Mouse (Mus musculus) embryo, embryonic 10 days (tissue): ENCODE data around the gene Plekho2.

ENCODE experiments used
- DNase-seq: peaks from one replicate; pipeline ENCODE4 v3.0.0-alpha.2; 2015; ENCODE audit warnings: low spot score

The Plekho2 gene

DNA sequence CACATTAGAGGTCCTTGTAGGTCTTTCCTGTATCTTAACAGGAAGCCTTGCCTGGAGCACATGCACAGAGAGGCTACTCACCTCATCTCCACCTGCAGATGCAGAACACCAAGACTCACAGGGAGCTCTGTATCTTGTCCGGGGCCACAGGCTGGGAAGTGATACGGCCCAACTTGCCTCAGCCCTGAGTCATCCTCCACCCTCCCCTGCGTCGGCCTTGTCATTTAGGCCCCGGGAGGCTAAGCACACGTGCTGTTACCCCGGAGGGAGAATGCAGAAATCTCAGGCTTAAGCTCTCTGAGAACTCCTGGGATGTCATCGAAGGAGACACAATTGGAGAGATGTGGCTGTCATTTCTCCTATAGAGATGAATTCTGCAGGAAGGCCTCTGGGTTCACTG is 50.2 kb downstream of the Plekho2 start:
- no peak for DNase-seq

DNA sequence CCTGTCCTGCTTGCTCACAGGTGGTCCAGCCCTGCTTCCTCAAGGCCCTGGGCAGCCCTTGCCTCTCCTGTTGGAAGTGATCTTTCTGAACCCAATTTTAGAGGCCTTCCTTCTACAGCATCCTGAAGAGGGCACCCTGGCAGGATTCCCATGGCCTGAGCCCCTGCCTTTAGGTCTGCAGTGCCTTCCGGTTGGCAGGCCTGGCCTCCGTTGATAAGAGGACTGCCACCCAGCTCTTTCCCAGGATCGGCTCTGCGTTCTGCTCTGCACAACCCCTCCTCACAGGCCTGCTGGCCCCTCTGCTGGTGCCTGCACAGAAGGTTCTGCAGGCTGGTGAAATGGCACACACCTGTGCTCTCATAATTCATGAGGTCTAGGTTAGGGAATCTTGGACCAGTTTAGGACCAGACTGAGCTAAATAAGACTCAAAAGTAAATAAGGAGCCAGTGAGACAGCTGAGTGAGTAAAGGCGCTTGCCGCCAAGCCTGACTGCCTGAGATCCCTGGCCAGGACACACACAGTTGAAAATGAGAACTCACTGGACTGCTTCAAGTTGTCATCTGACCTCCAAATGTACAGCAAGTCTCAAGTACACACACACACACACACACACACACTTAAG is 51.3 kb downstream of the Plekho2 start:
- no peak for DNase-seq

GRCm38 (mm10) chr9:65525445-65526195 is 54.2 kb downstream of the Plekho2 start:
- DNase-seq, result no peak

GRCm38 (mm10) chr9:65523611-65524364 is 56.1 kb downstream of the Plekho2 start:
- peak; percentile 95 for DNase-seq

DNA sequence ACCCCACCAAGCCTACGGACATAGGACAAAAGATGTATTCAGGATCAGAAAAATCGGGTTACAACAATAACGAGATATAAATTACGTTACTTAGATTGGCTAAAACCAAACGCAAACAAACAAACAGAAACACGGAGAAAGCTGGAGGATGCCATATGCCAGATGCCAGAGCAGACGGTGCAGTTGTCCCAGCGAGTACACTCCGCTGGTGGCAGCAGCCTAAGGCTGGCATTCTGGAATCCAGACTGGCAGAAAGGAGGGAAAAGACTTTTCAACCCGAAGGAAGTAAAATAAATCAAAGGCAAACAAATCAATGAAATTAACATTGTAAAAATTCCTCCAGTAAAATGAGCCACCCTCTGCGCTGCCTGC is 59.3 kb downstream of the Plekho2 start:
- DNase-seq, result no peak

DNA sequence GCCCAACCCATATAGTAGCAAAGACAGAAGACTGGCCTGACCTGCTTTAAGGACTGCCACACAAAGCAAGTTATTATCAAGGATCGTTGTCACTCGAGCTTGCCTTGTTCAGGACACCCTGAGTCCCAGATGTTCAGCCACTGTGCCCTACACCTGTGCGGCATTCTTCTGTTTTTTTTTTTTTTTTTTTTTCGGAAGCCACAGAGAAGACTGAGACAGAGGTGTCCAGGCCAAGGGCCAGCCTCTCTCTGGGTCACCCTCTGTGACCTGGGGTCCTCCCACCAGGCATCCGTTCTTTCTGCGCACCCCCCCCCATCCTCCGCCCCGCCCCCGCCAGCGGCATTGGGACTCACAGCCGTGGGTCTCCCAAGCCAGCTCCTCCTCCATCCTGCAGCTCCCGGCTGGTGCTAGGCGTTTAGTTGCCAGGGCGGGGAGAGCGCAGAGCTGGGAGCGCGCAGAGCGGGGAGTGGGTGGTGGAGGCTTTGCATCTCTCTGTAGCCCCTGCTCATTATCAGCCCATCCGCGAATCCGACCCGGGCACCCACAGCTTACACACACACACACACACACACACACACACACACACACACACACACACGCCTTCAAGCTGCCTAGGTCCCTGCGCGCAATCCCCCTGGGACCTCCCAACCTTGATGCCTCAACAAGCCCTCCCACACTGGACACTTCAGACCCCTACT is 59.9 kb downstream of the Plekho2 start, which contains the start of gene Ankdd1a:
Gene Ankdd1a (minus strand): TSS at position 387 of the 698 bp plus-strand sequence.
- peak; percentile 52 for DNase-seq

GRCm38 (mm10) chr9:65514851-65515261 is 65.0 kb downstream of the Plekho2 start:
- no peak for DNase-seq

DNA sequence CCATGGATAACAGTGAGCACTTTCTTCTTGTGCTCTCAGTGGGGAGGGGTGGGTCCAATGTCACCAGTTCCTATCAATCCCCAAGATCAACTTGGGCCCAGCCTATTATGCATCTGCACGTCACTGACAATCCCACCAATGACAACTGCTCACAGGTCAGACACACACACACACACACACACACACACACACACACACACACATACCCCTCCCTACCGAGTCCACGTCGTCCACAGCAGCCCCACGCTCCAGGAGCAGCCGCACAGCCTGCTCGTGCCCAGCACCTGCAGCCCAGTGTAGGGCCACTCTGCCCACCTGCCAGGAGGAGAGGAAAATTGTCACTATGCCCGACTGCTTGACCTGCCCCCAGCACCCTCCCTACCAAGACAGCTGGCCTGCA is 65.4 kb downstream of the Plekho2 start:
- no peak for DNase-seq

GRCm38 (mm10) chr9:65512520-65512919 is 67.3 kb downstream of the Plekho2 start:
- no peak for DNase-seq

GRCm38 (mm10) chr9:65508449-65508848 is 71.4 kb downstream of the Plekho2 start:
- DNase-seq, result no peak

DNA sequence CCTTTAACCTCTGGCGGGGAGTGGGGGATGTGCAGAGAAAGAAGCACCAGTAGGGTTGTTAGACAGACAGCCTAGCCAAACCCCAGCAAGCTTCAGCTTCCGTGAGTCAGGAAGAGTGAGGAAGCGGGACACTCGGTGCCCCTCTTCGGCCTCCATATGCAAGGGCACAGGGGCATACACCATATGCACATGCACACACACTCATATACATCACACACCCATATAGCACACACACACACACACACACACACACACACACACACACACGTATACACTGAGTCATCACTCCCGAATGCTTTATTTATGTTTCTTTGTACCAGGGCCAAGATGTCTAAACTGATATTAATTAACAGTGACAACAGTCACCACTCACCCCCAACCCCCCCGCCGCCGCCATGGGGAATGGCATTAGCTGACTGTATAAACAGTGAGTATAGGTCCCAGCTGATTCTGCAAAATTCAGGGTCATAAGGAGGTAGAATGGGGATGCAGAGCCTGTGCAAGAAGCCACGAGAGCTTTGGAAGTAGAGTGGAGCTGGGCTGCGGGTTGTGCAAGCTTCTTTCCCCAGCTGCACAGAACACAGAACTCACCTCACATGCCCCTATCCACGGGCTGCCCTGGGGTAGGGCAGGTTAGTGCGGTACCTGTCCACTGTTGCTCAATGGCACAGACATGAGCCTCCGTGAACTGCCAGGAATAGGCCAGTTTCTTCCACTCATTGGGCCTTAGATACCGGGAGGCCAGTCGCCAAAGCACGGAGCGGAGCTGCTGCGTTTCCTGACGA is 76.9 kb downstream of the Plekho2 start:
- DNase-seq, result no peak
